Mouse (Mus musculus): ENCODE measurements around the gene Kif2a.
"Not testable (repeated sequence)": the region's sequence is repeated elsewhere in the genome, so short reads cannot be mapped to it uniquely, and the experiment has no call there.

Gene Kif2a

DNA sequence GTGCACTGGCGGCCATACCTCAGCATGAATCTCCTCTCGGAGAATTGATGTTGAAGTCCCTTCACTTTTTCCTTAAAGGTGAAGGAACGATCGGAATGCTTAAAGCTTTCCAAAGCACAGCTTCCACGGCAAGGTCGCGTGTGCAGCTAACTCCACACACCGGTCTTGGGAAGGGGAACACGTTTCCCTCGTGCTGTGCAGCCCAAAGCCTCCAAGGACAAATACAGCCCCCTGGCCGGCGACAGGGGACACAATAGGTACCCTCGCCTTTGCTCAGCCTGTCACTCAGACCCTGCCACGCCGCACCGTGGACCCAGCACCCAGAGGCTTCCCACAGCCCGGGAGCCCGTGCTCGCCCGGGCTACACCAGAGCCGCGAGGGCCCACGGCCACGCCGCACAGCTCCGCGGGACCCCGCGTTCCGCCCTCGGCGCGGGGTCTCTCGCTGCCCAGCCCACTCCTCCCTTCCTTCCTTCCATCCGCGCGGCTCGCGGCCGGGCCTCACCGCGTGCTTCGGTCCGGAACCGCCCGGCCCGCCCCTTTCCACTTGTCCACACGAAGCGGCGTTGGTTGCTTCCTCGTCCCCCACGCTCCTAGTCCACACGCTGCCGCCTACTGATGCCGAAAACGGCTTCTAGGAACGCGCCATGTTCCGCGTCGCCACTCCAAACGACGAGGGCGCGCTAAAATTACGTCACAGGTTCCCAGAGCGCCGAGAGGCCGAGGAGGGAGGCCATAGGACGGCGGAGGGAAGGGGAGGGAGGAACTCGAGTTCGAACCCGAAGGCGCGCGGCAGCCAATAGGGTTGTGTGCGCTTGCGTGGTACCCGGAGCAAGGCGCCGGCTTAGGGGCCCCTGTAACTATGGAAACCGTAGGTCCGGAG, 85.4 kb downstream of the Kif2a start, which contains the start of gene Ipo11:
Ipo11 (minus strand) TSS at position 703 of the 882 bp plus-strand sequence.
- peak; percentile 87 to 88 for DNase-seq (ENCODE audit: low spot score in 2 of 2)

DNA sequence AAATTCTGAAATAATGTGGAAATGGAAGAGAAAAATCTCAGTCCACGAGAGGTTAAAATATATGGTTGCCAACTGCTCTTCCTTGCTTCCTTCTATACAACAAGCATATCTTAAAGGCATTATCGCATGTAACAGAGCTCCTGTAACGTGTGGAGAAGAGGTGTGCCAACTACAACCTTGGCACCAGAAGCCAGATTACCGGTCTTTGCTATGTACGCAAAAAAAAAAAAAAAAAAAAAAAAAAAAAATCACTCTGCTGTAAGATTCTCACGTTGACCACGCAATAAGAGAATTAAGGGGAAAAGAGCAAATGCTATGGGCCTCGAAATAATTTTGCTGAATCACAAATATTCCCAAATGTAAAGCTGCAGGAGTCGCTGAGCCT, 86.1 kb downstream of the Kif2a start:
- DNase-seq (ENCODE audit: low spot score in 2 of 2) = no peak

DNA sequence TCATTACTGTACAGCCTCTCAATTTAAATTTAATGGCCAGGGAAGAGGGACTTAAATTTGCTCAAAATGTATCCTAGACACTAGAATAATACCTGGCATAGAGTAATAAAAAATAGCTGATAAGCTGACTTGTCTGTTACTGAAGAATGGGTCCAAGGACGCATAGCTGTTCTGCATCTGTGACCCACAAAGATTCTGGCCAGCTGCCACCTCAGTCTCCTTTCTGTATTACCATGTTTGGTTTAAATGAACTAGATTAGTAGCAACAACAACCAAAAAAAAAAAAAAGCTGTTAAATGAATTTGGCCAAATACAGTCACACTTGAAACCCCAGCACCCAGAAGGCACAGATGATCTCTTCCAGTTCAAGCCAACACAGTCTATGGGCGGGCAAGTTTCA, 92.7 kb downstream of the Kif2a start:
- DNase-seq (ENCODE audit: low spot score in 2 of 2) = no peak

DNA sequence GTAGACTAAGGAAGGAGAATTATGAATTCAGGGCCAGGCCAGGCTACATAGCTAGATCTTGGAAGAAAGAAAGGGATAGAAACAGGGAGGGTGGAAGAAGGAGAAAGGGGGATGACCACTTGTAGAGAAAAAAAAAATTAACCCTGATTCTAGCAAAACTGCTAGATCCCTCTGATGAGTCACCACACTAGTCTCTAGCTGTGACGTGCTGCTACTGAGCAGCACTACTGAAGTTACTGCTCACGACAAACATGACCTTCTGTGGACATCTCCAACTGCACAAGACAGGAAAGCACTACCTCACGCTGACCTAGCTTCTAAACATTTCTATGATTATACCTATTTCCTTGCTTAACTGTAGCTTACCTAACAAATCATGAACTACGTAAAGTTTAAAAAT, 93.6 kb downstream of the Kif2a start:
- DNase-seq (ENCODE audit: low spot score in 2 of 2) = no peak

DNA sequence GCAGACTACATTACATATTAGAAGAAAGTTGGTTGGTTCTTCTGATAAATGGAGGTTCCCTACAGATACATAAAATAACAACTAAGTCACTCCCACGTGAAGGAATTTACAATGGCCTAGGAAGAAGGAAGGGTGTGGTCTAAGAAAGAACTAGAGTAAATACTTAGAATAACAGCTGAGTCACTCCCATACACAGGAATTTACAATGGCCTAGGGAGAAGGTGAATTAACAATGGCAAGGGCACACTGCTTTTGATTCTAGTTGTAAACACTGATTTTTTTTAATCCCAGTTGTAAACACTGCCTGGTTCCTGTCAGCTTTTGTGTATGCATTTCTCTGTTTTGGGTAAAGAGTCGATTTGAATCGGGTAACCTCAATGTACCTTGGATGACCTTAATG, 96.0 kb downstream of the Kif2a start:
- DNase-seq (ENCODE audit: low spot score in 2 of 2) = not testable (repeated sequence)

DNA sequence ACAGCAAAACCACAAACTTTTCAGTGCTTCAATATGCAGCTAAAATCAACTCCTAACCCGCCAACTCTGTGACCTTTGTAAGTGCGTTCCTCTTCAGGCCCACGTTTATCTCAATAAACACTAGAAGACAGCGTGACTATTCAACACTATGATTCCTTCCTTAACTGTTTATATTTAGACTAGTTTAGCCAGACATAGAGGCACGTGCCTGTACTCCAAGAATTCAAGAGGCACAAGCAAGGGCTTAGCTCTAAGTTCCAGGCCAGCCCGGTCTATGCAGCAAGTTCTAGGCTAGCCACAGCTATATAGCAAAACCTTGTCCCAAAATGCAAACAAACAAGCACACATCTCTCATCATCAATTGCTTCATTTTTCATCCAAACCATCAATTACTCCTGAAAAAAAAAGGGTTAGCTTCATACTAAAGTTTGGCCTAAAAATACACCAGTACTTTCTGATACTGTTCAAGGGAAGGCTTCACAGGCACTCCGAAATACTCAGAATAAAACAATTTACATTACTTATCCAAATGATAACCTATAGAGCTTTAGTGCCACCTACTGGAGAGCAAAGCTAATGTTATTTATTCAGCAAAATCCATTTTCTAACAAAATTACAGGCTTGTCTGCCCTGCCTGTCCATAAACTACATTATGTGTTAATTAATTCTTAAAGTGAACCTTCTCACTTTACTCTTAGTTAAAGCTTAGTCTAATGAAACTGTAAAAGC, 103.4 kb downstream of the Kif2a start:
- no peak for DNase-seq (ENCODE audit: low spot score in 2 of 2)

DNA sequence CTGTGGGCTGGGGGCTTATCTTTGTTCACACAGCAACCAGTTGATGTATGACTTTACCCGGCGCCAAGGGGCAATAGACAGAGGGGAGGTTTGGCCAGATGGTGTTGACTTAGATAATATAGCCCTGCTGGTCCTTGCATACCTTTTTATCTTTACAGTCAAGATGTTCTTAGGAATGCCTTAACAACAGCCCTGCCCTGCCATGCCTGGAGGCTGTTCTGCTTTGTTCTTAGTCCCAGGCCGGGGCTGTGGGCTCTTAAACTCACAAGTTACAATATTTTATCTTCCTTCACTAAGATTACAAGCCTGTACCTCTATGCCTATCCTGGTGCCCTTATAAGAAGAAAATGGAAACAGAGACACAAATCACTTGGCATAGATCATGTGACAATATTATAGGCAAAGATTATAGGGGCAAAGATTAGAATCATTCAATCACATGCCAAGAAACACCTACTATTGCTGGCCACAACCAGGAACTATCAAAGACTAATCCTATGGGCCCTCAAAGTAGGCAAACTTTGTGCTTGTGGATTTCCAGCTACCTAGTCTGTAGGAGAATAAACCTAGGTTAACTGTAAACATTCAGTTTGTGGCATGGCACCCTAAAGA, 108.7 kb downstream of the Kif2a start:
- DNase-seq (ENCODE audit: low spot score in 2 of 2) = no peak

DNA sequence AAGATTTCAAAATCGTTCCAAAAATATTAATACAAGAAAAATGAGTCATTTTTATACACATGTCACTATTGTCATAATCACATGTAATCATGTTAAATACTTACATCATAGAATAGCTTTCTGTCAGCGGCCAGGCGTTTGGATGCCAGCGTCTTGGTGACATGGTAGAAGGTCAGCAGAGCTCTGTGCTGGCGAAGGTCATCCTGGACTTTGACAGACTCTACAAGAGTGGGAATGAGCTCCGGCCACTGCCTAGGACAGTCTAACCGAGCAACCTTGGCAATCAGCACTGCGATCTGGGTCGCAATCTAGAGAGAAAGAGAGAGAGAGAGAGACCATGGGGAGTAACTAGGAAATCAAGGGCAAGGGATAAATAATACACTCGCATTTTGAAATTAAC, 111.8 kb downstream of the Kif2a start:
- no peak for DNase-seq (ENCODE audit: low spot score in 2 of 2)

Measured in frontal cortex, postnatal 14 days (tissue).